Mouse (Mus musculus) lung, postnatal 0 days (tissue): Measurements from ENCODE around the gene Snrnp27.

ENCODE experiments used
- CTCF ChIP-seq: IDR thresholded peaks from 2 replicates; pipeline ENCODE4 v1.5.1; 2016; ENCODE audit warnings: antibody characterized with exemption, mild to moderate bottlenecking
- EP300 ChIP-seq: IDR thresholded peaks from 2 replicates; pipeline ENCODE4 v1.6.1; 2016; ENCODE audit warnings: antibody characterized with exemption, mild to moderate bottlenecking, control low read depth

- TF ChIP-seq CTCF (no peak), EP300 (0 out of 2 replicates have a peak, but pooled peaks have one; percentile 7)
Observed at GRCm38 (mm10) chr6:86669240-86669727, 15.0 kb downstream of the Snrnp27 start.
